Mouse (Mus musculus) limb, embryonic 11.5 days (tissue): ENCODE data around the gene L3mbtl1. TPM values are rescaled to one million over a fixed set of nuclear protein-coding genes. Genes with fewer than 3 reads are reported as not detected.
A peak's percentile ranks its signal among the peaks of the same experiment; 100 is the strongest.

Experiments used
- ATAC-seq: fragments of 200-750 bp; cut with Nextera tagmentation; 2 replicates; pipeline ENCODE4 v1.8.0; 2017; ENCODE audit warnings: low read depth; ENCODE audit not compliant: insufficient number of reproducible peaks, low FRiP score, low TSS enrichment
- DNase-seq: peaks from one replicate; pipeline ENCODE4 v3.0.0-alpha.2; 2015; ENCODE audit warnings: low spot score
- H3K27ac ChIP-seq: fragments of 300-500 bp; sonication (generic); replicated peaks from 2 replicates; pipeline ENCODE4 v1.5.1; 2014; ENCODE audit warnings: low read depth, mild to moderate bottlenecking, low read length
- H3K27me3 ChIP-seq: fragments of 300-500 bp; sonication (generic); 2 replicates; pipeline ENCODE4 v1.6.1; 2014; ENCODE audit warnings: mild to moderate bottlenecking, low read length, mixed read lengths; ENCODE audit not compliant: control insufficient read depth, insufficient read depth
- H3K36me3 ChIP-seq: fragments of 300-500 bp; sonication (generic); 2 replicates; pipeline ENCODE4 v1.6.1; 2014; ENCODE audit warnings: mild to moderate bottlenecking, low read length, moderate library complexity, mixed read lengths; ENCODE audit not compliant: control insufficient read depth, insufficient read depth
- H3K4me1 ChIP-seq: fragments of 300-500 bp; sonication (generic); 2 replicates; pipeline ENCODE4 v1.6.1; 2014; ENCODE audit warnings: low read length, mixed read lengths; ENCODE audit not compliant: control insufficient read depth, insufficient read depth
- H3K4me2 ChIP-seq: fragments of 300-500 bp; sonication (generic); 2 replicates; pipeline ENCODE4 v1.6.1; 2014; ENCODE audit warnings: low read depth, mild to moderate bottlenecking, moderate library complexity; ENCODE audit not compliant: severe bottlenecking
- H3K4me3 ChIP-seq: fragments of 300-500 bp; sonication (generic); 2 replicates; pipeline ENCODE4 v1.5.1; 2014; ENCODE audit warnings: low read depth, low read length
- H3K9ac ChIP-seq: fragments of 300-500 bp; sonication (generic); 2 replicates; pipeline ENCODE4 v1.6.1; 2014; ENCODE audit warnings: mild to moderate bottlenecking, low read length
- H3K9me3 ChIP-seq: fragments of 300-500 bp; sonication (generic); 2 replicates; pipeline ENCODE4 v1.6.1; 2016; ENCODE audit warnings: low read length; ENCODE audit not compliant: control insufficient read depth
- WGBS: fragments of 180-500 bp; shearing (Covaris S2); extraction: QIAGEN DNeasy Blood & Tissue Kit; methylation state at CpG from one replicate; pipeline ENCODE4 v1.1.7; 2014; 5-methylcytosine and 5-hydroxymethylcytosine counted together
- polyA plus RNA-seq: library from polyadenylated mRNA; unstranded; fragments of >200 nt; fragmentation: Nextera tagmentation; extraction: Ambion mirVana; gene quantifications from 2 replicates; pipeline ENCODE4 v1.2.1, GENCODE M21; 2014

The L3mbtl1 gene
- polyA plus RNA-seq, 1 experiment from 2014 or later = 0.17 TPM

DNA sequence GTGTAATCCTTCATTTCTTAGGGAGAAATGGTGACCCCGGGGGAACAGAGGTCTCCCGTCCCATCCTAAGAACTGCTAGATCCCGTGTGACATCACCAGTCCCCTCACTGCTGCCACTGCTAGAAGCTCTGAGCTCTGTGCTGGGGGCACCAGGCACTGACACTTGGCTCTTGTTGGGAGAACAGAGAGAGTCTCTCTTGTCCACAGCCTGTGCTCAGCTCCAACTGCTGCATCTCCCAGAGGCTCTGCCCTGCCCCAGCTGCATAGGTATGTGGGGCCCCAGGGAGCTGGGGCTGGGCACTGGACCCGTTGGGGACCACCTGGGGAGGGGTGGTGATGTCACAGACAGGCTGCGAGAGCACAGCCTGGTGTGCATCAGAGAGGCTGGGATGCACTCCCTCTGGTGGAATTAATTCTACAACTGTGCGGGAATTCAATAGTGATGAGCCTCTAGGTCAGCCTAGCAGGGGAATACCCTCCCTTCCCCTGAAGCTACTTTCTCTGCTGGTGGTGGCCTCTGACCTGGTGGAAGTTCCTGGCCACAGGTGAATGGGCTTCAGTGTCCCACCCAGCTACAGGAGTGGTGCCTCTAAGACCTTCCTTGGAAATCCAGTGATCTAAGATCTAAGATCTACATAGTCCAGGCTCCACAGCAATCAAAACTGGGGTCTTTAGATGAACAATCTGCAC is 48.3 kb downstream of the L3mbtl1 start:
- H3K4me1 ChIP-seq = no peaks in the 10 kb centered on the region
- DNase-seq = no peak
- no peaks in the 10 kb centered on the region for H3K27me3 ChIP-seq
- ATAC-seq = no peak
- H3K9ac ChIP-seq = no peak overlapping the region
- H3K36me3 ChIP-seq = no peaks in the 10 kb centered on the region
- no peak overlapping the region for H3K4me2 ChIP-seq
- H3K4me3 ChIP-seq = no peak overlapping the region
- 46% methylated on average over 6 of the region's 6 CpGs for WGBS
- no peak overlapping the region for H3K27ac ChIP-seq
- H3K9me3 ChIP-seq = no peaks in the 10 kb centered on the region

DNA sequence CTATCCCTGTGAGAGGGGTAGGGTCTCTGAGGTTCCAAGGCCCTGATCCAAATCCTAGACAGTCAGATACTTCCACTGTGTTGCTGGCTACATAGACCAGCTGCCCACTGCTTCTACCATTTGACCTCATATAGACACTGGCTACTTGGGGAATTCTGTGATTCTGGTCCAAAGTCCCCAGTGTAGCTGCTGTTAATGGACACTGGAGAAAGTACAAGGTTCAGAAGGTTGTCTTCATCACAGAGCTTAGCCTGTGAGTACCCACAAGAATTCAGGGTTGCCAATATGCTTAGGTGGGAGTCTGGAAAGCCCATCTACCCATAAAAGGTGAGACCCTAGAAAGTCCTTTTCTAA is 48.8 kb downstream of the L3mbtl1 start:
- Histone ChIP-seq H3K9me3 (no peaks in the 10 kb centered on the region), H3K36me3 (no peaks in the 10 kb centered on the region), H3K27ac (no peak overlapping the region), H3K27me3 (no peaks in the 10 kb centered on the region), H3K9ac (no peak overlapping the region), H3K4me1 (no peaks in the 10 kb centered on the region), H3K4me2 (no peak overlapping the region), H3K4me3 (no peak overlapping the region)
- ATAC-seq = no peak
- no peak for DNase-seq

DNA sequence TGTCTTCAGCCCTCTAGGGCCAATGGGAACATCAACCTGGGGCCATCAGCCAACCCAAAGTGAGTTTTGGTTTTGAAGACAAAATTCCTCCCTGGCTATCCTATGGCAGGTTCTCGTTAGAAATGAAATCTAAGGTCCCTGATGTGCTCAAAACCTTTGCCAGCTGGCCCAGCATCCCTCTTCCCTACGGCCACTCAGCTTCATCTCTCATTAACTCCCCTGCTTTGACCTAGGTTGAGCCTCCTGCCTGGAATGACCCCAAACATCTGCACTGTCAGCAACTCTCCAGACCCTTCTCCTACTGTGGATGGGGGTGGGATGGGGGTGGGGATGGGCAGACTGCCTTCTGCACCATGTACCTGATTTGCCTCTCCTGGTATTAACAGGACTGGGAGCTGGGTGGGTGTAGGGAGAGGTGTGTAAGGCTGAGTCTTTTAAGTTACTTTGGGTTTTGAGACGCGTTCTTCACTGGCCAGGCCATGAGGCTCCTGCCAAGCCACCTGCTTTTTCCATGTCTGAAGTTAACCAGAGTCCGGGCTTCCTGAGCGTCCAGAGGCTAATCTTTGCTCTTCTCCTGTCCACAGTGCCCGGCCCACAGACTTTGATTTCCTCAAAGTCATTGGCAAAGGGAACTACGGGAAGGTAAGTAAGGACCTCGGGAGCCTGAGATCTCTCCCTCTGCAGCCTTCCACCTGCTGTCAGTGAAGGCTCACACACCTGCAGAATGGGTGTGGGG is 50.8 kb downstream of the L3mbtl1 start:
- Histone ChIP-seq H3K4me3 (no peak overlapping the region), H3K4me2 (no peak overlapping the region), H3K9ac (no peak overlapping the region), H3K4me1 (no peaks in the 10 kb centered on the region), H3K27me3 (no peaks in the 10 kb centered on the region), H3K9me3 (no peaks in the 10 kb centered on the region), H3K27ac (no peak overlapping the region), H3K36me3 (no peaks in the 10 kb centered on the region)
- WGBS = 77% methylated on average over 9 of the region's 9 CpGs
- ATAC-seq (no peak), DNase-seq (no peak)

DNA sequence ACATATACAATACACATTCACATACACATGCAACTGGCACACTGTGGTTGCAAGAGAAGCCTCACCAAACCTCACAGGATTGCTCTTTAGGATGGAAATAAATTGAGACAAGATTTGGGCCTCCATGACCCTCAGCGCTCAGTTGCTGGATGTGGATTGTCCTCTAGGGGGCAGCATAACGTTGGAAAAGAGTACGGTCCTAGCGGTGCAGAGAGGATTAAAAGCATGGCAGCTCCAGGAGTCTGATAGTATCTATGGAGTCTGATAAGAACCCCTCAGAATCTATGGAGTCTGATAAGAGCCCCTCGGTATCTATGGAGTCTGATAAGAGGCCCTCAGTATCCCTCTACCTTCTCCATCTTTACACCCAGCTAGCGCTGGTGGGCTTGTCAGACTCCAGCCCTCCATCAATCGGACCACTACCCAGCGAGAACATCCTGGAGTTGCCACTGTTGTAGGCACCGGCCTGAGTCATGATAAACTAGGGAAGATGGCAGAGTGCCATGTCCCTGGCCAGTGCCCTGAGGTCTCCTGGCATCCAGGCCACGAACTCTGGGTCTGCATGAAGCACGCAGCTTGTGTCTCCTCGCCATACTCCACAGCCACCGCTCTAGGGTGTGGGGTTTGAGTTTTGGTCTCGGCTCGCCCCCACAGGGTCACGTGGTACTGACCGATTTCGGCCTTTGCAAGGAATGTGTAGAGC is 55.4 kb downstream of the L3mbtl1 start:
- peak; percentile 83 for DNase-seq
- H3K4me1 ChIP-seq = no peaks in the 10 kb centered on the region
- H3K4me3 ChIP-seq = no peak overlapping the region; the same call in 1 of the 2 replicates
- no peaks in the 10 kb centered on the region for H3K27me3 ChIP-seq
- H3K36me3 ChIP-seq = no peaks in the 10 kb centered on the region
- no peaks in the 10 kb centered on the region for H3K9me3 ChIP-seq
- WGBS = 31% methylated on average over 18 of the region's 18 CpGs
- peak; percentile 76; the same call in 1 of the 2 replicates for ATAC-seq
- H3K9ac ChIP-seq = no peak overlapping the region
- no peak overlapping the region for H3K27ac ChIP-seq
- peak overlapping the region; percentile 36; the same call in 1 of the 2 replicates for H3K4me2 ChIP-seq

DNA sequence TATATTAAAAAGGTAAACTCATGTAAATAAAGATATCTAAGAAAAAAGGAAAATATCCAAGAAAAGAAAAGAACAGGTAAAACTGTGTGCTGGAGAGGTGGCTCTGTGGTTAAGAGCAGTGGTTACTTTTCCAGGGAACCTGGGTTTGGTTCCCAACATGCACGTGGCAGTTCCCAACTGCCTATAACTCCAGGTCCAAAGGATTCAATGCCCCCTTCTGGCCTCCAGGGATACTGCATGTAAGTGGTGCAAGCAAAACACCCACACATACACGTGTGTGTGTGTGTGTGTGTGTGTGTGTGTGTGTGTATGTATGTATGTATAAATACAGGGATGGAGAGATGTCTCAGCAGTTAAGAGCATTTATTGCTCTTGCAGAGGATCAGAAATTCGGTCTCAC is 56.5 kb downstream of the L3mbtl1 start:
- DNase-seq (peak; percentile 51), ATAC-seq (no peak)
- Histone ChIP-seq H3K4me3 (no peak overlapping the region), H3K9me3 (no peaks in the 10 kb centered on the region), H3K27ac (no peak overlapping the region), H3K4me2 (no peak overlapping the region), H3K9ac (no peak overlapping the region), H3K36me3 (no peaks in the 10 kb centered on the region), H3K27me3 (no peaks in the 10 kb centered on the region), H3K4me1 (no peaks in the 10 kb centered on the region)
- WGBS = 33% methylated on average over 3 of the region's 3 CpGs

DNA sequence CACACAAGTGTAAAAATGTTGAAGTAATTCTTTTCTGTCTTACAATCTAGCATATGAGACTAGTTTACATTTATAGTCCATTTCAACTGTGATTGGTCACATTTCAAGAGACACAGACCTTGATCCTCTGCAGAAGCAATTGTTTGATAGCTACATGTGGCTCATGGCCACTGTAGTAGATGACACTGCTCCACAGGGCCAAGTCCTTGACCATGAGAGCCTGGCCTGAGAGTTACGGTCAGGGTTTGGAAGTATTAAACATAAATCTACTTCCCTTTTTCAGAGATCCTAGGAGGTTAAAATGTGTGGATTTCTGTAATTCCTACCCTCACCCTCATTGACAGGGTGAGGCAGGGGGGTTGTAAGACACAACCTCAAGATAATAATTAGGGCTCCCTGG is 57.8 kb downstream of the L3mbtl1 start:
- H3K27ac ChIP-seq = no peak overlapping the region
- H3K36me3 ChIP-seq = no peaks in the 10 kb centered on the region
- WGBS = 88% methylated on average over 1 of the region's 1 CpGs
- ATAC-seq (no peak), DNase-seq (no peak)
- H3K4me1 ChIP-seq = no peaks in the 10 kb centered on the region
- no peaks in the 10 kb centered on the region for H3K9me3 ChIP-seq
- no peak overlapping the region for H3K4me2 ChIP-seq
- H3K27me3 ChIP-seq = no peaks in the 10 kb centered on the region
- H3K4me3 ChIP-seq = no peak overlapping the region
- H3K9ac ChIP-seq = no peak overlapping the region

DNA sequence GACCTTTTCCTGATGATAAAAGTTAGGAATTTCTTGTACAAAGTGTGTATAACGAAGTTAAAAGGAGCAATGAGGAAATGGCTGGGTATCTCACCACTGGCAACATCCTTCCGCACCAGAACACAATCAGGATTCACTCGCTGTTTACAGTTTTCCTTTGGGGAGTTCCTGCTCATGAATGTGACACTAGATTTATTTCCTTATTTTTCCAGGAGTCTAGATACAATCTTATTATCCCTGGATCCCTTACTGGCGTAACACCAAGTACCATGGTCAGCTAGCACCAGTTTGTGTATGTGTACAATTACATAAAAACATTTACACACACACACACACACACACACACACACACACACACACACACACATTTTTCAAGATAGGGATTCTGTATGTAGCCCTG is 64.0 kb downstream of the L3mbtl1 start:
- Histone ChIP-seq H3K9ac (no peak overlapping the region), H3K4me3 (no peak overlapping the region), H3K4me1 (no peaks in the 10 kb centered on the region), H3K9me3 (no peaks in the 10 kb centered on the region), H3K36me3 (no peaks in the 10 kb centered on the region), H3K27me3 (no peaks in the 10 kb centered on the region), H3K27ac (no peak overlapping the region), H3K4me2 (no peak overlapping the region)
- no peak for DNase-seq
- no peak for ATAC-seq
- 90% methylated on average over 4 of the region's 4 CpGs for whole genome bisulfite sequencing

DNA sequence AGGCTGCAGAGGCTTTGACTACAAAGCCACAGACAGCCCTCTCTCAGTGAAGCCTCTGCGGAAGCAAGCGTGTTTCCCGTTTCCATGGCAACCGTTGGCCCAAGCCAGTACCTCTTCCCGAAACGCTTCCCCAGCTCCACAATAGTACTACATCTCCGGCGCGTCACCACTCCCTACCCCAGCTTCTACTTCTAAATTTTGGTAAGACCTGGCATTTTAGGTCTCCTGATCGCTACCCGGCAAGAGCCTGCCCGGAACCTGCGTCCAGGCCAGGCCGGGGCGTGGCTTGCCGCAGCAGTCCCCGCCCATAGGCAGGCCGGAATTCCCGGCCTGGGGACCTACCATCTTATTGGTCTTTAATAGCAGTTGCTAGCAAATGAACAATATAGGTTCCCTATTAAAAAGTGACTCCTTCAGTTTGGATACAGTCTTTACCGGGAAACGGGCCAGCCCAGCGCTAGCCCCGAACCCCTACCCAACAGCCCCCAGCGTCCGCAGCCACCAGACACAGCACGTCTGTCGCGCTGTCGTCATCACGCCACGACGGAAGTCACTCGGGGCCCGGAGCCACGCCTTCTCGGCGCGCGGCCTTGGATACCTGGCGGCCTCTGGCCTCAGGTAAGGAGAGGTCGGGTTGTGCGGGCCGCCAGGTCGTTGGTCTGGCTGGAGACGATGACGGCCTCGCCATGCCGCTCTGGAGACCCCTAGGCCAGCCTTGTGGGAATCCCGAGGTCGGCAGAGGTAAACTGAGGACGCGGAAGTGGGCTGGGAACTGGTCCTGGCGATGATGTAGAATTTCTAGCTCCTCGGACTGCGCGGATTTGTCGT is 73.9 kb downstream of the L3mbtl1 start, which contains the start of gene Ift52:
Gene Ift52, plus strand, starts transcription at position 439 of the 828 bp plus-strand sequence.
- peak; percentile 94 for ATAC-seq
- H3K27ac ChIP-seq = no peak within 1 kb of the TSS
- H3K36me3 ChIP-seq = no peaks in the 10 kb centered on the region
- peak within 1 kb of the TSS; percentile 74 for H3K4me3 ChIP-seq
- H3K9ac ChIP-seq = peak within 1 kb of the TSS; percentile 59
- H3K27me3 ChIP-seq = no peaks in the 10 kb centered on the region
- peaks cover 4% of the 10 kb centered on the region; the same call in 1 of the 2 replicates for H3K4me1 ChIP-seq
- peak within 1 kb of the TSS; percentile 39 for H3K4me2 ChIP-seq
- DNase-seq = peak; percentile 95
- under 1% methylated on average over 57 of the region's 57 CpGs for WGBS
- no peaks in the 10 kb centered on the region for H3K9me3 ChIP-seq
